Mouse (Mus musculus): ENCODE results near the gene Sat2.

Sat2 gene

DNA sequence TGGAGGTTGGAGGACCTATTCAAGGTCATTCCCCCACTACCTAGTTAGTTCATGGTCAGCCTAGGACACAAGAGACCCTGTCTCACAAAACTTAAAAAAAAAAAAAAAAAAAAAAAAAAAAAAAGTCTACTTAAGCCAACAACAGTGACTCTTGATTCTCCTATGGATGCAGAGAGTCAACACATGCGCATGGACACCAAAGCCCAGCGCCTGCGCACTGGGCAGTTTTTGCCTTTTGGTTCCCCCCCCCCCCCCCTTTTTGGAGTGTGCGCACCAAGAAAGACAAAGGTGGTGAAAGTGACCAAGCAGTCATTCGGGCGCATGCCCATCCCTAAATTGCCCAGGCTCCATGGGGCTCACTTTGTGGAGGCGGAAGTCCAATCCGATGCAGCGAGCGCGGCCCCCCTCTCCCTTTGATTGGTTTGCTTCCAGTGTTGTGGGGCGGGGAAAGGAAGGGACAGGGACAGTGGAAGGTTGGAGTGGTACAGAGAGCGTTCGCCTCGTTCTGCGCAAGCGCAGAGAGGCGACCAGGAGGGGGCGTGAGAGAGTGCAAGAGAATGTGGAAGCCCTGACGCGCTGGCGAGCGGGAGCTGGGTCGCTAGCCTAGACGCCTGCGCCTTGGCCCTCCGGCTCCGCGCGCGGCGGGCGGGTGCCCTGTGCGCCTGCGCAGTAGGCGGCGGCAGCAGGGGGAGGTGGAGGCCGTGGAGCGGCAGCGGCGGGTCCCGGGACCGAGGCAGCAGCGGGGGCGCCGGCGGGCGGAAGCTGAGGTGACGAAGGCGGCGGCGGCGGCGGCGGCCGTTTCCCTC lies 10.7 kb downstream of the Sat2 start, which contains the start of gene Fxr2:
Gene Fxr2, plus strand, starts transcription at position 707 of the 806 bp plus-strand sequence.
- DNase-seq (ENCODE audit: low read depth, low spot score): peak; percentile 100

DNA sequence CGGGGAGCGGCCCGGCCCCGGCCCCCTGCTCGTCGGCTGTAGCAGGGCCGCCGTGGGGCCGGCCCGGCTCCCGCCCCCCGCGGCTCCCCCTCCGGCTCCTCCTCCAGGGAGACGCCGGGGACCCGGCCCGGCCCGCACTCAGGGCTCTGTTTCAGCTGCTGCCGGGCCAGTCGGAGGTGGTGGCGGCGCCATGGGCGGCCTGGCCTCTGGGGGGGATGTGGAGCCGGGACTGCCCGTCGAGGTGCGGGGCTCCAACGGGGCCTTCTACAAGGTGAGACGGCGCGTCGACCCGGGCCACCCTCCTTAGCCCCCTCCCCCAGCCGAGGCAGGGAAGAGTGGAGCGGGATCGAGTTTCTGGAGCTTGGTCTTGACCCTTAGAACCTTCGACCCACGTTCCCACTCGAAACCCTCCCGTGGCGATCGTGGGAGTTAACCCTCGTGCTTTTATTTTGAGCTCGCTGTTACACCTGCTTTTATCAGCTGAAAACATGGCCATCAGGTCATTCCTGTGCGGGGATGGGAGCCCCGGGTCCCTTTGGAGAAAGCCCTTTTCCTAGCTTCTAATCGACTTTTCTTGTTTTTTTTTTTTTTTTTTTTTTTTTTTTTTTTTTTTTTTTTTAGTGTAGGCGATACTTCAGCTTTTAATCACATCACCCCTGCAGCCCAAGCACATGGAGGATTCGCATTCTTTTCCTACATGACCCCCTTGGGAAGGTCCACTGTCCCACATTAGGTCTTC lies 11.5 kb downstream of the Sat2 start:
- DNase-seq (ENCODE audit: low read depth, low spot score): no peak

DNA sequence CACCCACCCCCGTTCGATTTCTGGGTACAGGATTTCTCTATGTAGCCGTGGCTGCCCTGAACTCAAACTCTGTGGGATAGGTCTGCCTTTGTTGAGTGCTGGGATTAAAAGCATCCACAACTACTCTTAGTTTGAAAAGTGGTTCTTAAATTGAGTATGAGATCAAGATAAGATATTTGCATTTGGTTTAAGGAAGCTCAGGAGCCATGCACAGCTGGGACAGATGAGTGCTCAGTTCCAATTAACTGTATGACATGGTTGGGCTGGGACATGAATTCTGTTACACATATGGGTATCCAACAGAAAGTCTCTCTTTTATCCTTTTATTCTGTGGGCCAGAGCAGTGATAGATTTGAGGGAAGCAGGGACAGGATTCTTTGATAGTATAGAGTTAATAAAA lies 13.6 kb downstream of the Sat2 start:
- DNase-seq (ENCODE audit: low read depth, low spot score): no peak

- DNase-seq (ENCODE audit: low read depth, low spot score): no peak
These were observed 24.0 kb downstream of the Sat2 start for GRCm38 (mm10) chr11:69645860-69646259.

DNA sequence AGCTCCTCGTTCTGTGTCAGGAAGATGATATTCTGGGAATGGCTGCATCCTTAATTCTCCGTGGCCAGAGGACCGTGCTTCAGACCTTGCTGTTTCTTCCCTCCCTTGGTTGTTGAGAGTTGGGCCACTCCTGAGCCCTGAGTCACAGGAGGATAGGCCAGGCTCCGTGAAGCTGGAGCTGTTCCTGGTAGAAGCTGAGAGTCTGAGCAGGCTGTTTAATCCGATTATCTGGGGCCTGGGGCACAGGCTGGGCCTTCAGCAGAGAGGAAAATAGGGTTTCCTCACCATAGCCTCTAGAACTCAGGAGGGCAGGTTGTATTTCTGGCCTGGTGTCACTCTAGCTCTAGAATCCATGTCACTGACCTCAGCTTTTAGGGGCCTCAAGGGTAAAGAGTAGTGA lies 31.6 kb downstream of the Sat2 start:
- no peak for DNase-seq (ENCODE audit: low read depth, low spot score)

DNA sequence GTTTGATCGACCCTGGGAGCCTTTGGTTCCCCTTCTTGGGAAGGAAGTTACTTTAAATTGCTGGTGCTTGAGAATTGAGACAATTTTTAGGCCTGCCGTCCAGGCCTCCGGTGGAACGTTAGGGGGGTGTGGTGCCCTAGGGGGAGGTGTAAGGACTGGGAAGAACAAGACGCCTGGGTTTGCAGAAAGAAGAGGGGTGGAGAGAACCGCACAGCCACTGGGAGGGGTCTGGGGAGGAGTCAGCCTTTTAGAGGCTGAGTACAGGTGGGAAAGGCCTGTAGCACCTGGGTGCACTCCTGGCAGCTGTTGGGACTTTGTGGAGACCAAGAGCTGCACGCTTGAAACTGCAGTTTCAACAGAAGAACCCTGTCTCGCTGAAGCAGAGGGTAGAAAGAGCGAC lies 32.9 kb downstream of the Sat2 start:
- no peak for DNase-seq (ENCODE audit: low read depth, low spot score)

- DNase-seq (ENCODE audit: low read depth, low spot score): peak; percentile 86
These were observed 33.6 kb downstream of the Sat2 start, which contains the start of gene Sox15 for GRCm38 (mm10) chr11:69655264-69656064. Sox15 (plus strand) TSS chr11:69655314.

DNA sequence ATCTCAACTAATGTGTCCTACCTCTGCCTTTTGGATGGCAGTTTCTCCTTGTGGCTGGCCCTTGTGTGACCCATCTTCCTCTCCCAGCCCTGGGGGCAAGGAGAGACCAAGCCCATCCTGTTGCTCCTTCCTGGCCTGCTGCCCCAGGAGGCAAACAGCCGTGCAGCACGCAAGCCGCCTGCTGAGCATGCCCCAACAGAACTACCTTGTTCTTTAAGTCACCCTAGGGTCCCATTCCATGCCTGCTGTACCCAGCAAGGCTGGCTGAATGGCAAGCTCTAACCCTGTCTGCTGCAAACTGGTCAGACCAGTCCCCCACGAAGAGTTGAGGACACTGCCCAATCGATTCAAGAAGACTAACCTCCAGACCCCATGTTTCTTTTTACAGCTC lies 34.2 kb downstream of the Sat2 start:
- no peak for DNase-seq (ENCODE audit: low read depth, low spot score)

GRCm38 (mm10) chr11:69656617-69657461 lies 35.0 kb downstream of the Sat2 start:
- DNase-seq (ENCODE audit: low read depth, low spot score): no peak

DNA sequence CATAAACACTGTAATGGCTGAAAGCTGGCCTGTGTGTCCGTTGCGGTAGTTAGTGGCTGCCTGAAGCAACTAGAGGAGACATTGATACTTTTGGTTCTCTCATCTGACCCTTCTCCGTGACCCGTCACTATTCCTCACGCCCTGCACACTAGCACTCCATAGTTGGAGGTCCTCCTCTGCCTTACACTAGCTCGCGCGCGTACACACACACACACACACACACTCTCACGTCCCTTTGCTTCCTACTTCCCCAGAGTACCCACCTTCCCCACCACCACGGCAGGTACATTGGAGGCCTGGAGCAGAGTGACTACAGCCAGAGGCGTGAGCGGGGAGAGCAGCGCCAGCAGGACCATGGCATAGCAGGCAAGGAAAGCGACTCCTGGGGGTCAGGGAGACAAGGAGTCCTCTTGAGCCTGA lies 35.6 kb downstream of the Sat2 start:
- DNase-seq (ENCODE audit: low read depth, low spot score): no peak

DNA sequence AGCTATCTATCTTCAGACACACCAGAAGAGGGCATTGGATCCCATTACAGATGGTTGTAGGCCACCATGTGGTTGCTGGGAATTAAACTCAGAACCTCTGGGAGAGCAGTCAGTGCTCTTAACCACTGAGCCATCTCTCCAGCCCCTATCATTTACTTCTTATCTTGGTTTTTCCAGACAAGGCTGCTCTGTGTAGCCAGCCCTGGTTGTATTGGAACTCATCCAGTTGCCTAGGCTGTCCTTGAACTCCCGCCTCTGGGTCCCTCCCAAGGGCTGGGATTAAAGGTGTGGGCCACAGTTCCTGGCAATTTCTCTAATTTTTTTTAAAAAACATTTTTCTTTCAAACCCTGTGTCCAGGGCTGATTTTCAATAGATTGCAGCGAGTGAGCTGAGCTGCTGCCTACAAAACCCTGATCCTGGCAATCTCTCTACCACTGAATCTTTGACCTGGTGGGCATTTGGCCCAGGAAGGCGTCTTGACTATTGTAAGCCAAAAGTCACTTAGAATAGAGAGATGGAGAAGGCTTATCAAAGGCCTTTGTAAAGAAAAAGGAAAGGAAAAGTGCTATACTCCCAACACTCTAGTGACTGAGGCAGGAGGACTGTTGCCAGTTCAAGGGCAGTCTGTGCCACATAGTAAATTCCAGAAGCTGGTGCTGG lies 39.5 kb downstream of the Sat2 start:
- no peak for DNase-seq (ENCODE audit: low read depth, low spot score)

- DNase-seq (ENCODE audit: low read depth, low spot score): peak; percentile 97
These were observed 40.6 kb downstream of the Sat2 start, which contains the start of gene Mpdu1 for GRCm38 (mm10) chr11:69662213-69662966. Mpdu1 (minus strand) TSS chr11:69662642.

DNA sequence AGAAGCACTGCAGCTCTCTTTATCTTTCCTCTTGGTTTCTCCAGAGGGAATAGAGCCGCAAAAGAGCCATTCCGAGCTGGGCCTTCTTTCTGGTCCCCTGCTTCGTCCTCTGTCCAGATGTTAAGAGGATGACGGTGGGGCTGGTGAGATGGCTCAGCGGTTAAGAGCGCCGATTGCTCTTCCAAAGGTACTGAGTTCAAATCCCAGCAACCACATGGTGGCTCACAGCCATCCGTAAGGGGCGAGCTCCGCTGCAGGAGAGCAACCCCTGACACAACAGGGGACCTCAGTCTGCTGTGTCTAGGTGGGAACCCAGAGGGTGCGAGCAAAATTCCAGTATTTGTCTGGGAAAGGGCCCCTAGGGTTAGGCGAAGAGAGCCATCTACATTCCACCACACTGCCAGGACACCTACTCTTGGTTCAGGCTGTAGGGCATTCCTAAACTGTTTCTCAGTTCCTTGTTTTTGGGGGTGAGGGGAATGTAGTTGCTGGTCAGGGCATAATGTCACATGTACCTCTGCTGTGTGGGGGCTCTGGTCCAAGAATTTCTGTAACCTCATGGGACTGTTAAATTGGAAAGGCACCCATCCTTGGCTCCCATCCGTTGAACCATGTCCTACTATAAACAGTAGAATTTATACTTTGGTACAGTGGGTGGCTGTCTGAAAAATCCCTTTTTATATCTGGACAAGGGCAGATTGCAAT lies 41.3 kb downstream of the Sat2 start:
- DNase-seq (ENCODE audit: low read depth, low spot score): no peak

DNA sequence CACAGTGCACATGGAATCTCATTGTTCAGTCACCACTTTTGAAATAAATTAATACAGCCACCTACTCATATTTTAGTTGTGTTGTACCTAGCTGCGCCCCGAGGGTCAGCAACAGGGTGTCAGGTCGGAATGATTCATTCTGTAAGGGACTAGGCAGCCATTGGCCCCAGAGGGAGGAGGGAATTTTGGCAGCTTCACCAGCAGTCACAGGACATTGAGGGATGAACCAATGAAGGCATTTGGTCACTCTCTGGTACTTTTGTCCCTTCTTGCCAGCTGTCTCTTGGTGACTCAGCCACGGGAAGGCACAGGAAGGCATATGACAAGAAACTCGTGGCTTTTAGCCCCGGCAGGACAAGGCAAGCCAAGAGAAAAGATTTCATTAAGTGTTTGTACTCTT lies 42.0 kb downstream of the Sat2 start:
- DNase-seq (ENCODE audit: low read depth, low spot score): no peak

- no peak for DNase-seq (ENCODE audit: low read depth, low spot score)
These were observed 43.0 kb downstream of the Sat2 start for GRCm38 (mm10) chr11:69664841-69665240.

GRCm38 (mm10) chr11:69665457-69665960 lies 43.7 kb downstream of the Sat2 start:
- DNase-seq (ENCODE audit: low read depth, low spot score): no peak

- DNase-seq (ENCODE audit: low read depth, low spot score): peak; percentile 90
These were observed 44.3 kb downstream of the Sat2 start, which contains the start of gene Cd68 for GRCm38 (mm10) chr11:69665961-69666664. Cd68 (minus strand) TSS chr11:69666153.

DNA sequence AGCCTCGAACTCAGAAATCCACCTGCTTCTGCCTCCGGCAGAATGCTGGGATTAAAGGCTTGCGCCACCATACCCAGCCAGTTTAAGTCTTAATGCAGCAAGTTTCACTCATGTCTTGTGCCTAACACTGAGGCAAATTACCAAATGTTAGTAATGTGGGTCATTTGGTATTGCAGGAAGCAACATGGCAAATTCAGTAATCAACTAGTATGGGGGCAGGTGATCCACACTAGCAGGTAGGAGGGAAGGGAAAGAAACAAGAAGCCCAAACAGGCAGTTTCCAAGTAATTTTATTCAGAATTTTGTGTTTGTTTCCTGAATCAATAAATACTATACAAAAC lies 44.8 kb downstream of the Sat2 start:
- no peak for DNase-seq (ENCODE audit: low read depth, low spot score)
